Mouse (Mus musculus) gastrocnemius, postnatal 4 days (tissue): ENCODE measurements around the gene Snrnp200. TPM values are rescaled to one million over a fixed set of nuclear protein-coding genes. Genes with fewer than 3 reads are reported as not detected.
"Not testable (repeated sequence)": the region's sequence is repeated elsewhere in the genome, so short reads cannot be mapped to it uniquely, and the experiment has no call there.

Source experiments
- DNase-seq, 2 experiments: peaks; one replicate each; pipeline ENCODE4 v3.0.0; 2021 to 2022; ENCODE audit warnings: low spot score in 2 of 2, mixed read lengths in 2 of 2
- long read RNA-seq, 2 experiments: library from polyadenylated mRNA; stranded (forward); transcript quantifications; one replicate each; pipeline ENCODE4 v2.0.0; 2021
- total RNA-seq, 2 experiments: library from RNA; stranded (reverse); gene quantifications; 2 replicates each; pipeline ENCODE4 v1.2.3; 2021

Gene Snrnp200
- 10 to 100 TPM; 65.2 to 65.8 TPM for total RNA-seq
- long read RNA-seq, experiment 1, full-length matches to known transcripts, result 17 of 45 reads
- long read RNA-seq, experiment 1, partial matches to known transcripts, result 26 of 45 reads
- long read RNA-seq, experiment 1, other reads (novel, unspliced or antisense), result 2 of 45 reads
- long read RNA-seq, experiment 2, full-length matches to known transcripts, result 26 of 62 reads
- long read RNA-seq, experiment 2, partial matches to known transcripts, result 27 of 62 reads
- long read RNA-seq, experiment 2, other reads (novel, unspliced or antisense), result 9 of 62 reads

DNA sequence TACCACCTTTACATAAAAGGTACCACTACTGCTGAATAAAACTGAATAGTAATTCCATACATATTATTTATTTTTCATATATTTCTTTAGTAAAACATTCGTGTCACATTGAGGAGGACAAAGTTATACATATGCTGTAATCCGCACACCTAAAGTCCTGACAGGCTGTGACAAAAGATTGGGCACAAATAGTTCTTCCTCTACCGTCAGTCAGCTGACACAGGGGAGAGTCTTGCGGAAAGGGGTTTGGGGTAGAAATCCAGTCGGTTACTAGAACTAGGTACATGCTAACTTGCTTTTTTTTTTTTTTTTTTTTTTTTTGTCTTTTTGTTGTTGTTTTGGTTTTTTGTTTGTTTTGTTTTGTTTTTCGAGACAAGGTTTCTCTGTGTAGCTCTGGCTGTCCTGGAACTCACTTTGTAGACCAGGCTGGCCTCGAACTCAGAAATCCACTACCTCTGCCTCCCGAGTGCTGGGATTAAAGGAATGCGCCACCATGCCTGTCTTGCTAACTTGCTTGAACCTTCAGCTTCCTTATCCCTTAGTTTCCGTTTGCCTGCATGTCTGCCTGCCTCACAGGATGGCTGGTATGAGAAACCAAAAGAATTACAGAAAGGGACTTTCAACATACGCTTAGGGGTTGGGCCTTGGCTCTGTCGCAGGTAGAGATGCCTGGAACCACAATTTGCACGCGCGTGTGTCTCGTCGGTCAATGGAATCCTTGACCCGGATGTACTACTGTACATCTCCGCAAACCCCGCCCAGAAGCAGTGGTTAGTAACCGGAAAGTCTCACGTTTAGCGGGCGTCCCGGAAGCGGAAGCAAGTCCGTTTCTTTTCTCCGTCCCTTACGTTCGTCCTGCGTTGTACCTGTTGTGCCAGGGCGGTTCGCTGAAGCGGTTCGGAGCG is at the start of gene Snrnp200, which contains the start of gene 1810024B03Rik:
Snrnp200 (plus strand) TSS at position 840 of the 905 bp plus-strand sequence.
1810024B03Rik (minus strand) TSS at position 734 of the 905 bp plus-strand sequence.
- peak; percentile 82 to 93 for DNase-seq

DNA sequence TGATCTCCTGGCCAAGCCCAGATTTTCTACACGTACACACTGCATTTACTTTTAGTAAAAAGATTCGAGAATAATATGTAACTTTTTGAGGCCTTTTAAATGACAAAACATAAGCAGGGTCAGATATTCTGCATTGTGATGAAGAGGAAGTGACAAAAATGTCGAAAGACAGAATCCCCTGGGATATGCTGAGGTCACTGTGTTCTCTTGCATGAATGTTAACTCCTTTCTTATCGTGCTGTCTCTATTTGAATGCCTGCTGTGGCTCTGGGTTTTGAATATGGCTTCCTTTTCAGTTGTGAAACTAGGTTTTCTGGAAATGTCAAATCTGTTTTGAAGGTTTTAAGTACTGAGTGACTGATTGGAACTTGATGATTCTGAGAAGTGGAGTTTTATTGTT is 42.5 kb upstream of the Snrnp200 start:
- DNase-seq, result no peak

DNA sequence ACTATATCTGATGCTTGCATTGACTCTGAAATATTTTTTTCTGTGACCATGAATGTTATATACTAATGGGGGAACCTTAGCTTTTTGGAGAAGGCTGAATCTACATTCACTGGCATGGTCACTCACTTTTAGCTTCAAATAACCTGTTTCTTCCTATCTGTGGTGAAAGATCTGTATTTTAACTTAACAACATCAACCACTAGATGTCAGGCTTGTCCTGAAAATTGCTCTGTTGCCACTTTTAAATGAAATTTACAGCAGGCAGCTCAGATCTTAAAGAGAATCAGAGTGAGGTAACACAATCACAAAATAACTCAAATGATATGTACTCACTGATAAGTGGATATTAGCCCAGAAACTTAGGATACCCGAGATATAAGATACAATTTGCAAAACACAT is 41.9 kb upstream of the Snrnp200 start:
- not testable (repeated sequence) for DNase-seq

DNA sequence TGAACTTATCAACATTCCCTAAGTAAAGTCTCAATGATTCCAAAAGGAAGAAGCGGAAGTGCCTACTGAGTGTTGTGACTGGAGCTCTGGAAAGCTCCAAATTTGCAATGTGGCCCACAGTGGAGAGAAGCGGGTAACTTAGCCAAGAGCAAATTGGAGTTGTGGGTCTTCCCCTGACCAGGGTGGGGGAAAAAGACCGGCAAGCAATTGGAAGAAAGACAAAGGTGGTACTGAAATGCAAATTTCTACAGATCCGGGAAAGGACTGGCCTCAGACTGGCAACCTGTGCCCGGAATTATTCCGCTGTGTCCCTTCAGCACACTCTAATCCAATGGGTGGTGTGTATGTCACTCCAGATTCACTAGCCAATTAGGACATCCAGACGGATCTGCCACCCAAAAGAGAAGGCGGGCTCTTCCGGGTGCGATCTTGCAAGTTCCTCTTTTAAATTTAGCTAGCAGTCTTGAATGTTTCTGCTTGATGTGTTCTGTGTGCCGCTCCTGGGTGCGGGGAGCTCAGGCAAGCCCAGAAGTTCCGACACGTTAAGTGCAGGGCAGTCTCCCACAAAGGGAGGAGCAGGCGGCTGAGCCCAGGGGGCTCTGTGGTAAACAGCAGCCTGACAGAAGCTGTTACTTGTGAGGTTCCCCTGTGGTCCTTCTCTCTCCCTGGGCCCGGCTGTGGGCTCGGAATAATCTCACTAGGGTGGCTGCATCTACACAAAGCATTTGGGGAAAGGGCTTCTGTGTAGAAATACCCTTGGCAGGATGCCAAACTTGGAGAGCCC is 25.4 kb upstream of the Snrnp200 start:
- peak; percentile 24 to 69 for DNase-seq

DNA sequence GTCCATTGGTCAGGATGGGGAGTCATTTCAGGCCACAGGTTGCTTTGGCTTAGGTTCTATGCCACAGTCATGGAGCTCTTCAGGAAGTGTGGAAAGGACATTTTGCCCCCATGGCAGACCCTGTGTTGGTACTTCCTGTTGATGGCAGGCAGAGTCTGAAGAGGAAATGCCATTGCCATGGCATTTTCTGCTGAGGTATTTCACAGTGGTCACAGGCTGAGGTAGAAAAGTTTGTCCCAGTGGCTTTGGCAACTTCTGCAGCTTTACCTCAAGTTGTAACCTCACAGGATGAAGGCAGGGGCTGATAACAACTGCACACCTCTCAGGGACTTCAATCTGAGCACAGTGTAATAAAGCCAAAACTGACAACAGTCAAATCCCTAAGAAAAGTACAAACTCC is 18.6 kb upstream of the Snrnp200 start:
- DNase-seq, result no peak

DNA sequence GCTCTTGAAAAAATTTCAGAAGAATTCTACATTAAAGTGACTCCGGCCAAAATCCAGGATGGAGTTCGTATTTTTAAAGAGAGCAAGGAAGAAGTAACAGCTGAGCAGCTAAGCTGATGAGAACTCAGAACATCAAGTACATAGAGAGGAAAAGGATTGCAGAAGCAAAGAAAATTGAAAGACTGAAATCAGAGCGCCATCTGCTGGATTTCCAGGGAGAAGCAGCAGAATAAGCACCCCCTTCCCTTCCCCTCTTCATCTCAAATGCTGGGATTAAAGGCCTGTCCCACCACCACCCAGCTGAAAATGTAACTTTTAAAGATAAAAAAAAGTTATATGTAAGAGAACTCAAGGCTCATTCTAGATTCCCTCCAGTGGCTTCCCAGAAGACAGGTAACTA is 3.3 kb upstream of the Snrnp200 start:
- DNase-seq, result peak in 1 of 2 experiments; percentile 44

DNA sequence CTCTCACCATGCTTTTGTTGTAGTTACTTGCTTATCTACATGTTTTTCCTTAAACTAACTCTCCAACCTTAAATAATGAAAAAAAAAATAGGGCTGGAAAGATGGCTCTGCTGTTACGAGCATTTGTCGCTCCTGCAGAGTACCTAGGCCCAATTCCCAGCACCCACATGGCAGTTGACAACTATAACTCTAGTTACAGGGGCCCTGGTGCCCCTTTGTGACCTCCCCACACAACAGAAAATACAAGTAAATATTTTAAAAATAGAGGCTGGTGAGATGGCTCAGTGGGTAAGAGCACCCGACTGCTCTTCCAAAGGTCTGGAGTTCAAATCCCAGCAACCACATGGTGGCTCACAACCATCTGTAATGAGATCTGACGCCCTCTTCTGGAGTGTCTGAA is 2.2 kb upstream of the Snrnp200 start:
- DNase-seq, result not testable (repeated sequence)

DNA sequence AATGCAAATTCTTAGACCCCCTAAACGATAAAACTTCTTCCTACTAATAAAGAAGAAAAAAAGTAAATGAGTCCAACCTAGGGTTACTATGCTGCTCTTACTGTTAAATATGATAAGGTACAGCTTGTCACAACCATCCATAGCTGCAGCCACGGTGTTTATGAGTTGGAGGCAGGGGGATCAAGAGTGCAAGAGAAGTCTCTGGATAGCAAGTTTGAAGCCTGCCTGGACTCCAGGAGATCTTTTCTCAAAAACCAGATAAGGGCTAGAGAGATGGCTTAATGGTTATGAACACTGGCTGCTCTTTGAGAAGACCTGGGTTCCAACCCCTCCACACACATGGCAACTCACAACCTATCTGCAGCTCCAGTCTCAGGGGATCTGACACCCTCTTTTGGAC is 1.3 kb upstream of the Snrnp200 start:
- DNase-seq, result no peak

- DNase-seq, result no peak
Observed at GRCm38 (mm10) chr2:127208452-127208769, 225 bp downstream of the Snrnp200 start.

- no peak for DNase-seq
Observed at GRCm38 (mm10) chr2:127210701-127211100, 2.5 kb downstream of the Snrnp200 start.

GRCm38 (mm10) chr2:127217746-127218145 is 9.6 kb downstream of the Snrnp200 start:
- DNase-seq, result no peak

GRCm38 (mm10) chr2:127225261-127225660 is 17.1 kb downstream of the Snrnp200 start:
- DNase-seq, result no peak

DNA sequence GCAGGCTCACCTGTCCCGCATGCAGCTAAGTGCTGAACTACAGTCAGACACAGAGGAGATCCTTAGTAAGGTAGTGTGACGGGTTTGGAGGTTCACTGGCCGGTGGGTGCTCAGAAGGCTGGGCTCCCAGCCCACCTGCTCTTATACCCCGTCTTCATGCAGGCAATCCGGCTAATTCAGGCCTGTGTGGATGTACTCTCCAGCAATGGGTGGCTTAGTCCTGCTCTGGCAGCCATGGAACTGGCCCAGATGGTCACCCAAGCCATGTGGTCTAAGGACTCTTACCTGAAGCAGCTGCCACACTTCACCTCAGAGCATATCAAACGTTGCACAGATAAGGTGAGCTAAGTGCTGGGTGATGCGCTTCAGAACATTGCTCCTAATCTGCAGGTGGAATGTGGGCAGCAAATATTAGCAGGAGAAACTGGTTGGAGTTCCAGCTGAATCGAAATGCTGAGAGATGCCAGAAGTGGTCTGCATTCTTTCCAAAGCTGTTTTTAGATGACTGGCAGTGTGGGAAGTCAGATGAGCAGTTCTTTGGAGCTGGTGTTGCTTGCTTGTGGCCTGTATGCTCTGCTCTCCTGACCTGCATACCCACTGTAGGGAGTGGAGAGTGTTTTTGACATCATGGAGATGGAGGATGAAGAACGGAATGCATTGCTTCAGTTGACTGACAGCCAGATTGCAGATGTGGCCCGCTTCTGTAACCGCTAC is 29.9 kb downstream of the Snrnp200 start:
- no peak for DNase-seq

GRCm38 (mm10) chr2:127240065-127240464 is 31.9 kb downstream of the Snrnp200 start:
- DNase-seq, result no peak

GRCm38 (mm10) chr2:127247592-127248333 is 39.6 kb downstream of the Snrnp200 start, which contains the start of the genes Ciao1 and Tmem127:
Ciao1 (minus strand) TSS chr2:127247816.
Tmem127 (plus strand) TSS chr2:127247908.
- peak; percentile 92 to 97 for DNase-seq

DNA sequence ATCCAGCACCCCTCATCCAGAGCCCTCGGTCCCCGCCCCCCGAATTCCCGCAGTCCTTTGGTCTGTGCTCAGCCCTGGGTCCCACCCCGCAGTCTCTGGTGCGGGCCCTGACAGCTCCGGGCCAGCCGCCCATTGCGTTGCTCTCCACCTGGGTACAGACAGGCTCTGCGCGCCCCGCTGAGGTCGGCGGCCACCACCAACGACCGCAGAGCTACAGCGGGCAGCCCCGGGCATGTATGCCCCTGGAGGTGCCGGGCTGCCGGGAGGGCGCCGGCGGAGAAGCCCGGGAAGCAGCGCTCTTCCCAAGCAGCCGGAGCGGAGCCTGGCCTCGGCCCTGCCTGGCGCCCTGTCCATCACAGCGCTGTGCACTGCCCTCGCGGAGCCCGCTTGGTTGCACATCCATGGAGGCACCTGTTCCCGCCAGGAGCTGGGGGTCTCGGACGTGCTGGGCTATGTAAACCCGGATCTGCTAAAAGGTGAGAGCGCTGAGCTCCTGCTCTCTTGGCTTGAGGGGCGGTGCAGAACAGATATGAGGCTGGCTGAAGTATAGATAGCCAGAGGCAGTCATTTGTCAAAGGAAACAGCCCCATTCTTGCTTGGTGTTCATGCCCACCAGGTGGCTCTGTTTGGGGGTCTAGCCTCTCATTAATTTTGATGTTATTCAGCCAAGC is 40.3 kb downstream of the Snrnp200 start:
- DNase-seq, result peak; percentile 25 to 55

GRCm38 (mm10) chr2:127250291-127251008 is 42.3 kb downstream of the Snrnp200 start:
- no peak for DNase-seq

- DNase-seq, result no peak
Observed at GRCm38 (mm10) chr2:127251457-127251856, 43.3 kb downstream of the Snrnp200 start.
